Mouse (Mus musculus): ENCODE results near the gene Bik.
"Not testable (repeated sequence)": the region's sequence is repeated elsewhere in the genome, so short reads cannot be mapped to it uniquely, and the experiment has no call there.

Gene Bik

DNA sequence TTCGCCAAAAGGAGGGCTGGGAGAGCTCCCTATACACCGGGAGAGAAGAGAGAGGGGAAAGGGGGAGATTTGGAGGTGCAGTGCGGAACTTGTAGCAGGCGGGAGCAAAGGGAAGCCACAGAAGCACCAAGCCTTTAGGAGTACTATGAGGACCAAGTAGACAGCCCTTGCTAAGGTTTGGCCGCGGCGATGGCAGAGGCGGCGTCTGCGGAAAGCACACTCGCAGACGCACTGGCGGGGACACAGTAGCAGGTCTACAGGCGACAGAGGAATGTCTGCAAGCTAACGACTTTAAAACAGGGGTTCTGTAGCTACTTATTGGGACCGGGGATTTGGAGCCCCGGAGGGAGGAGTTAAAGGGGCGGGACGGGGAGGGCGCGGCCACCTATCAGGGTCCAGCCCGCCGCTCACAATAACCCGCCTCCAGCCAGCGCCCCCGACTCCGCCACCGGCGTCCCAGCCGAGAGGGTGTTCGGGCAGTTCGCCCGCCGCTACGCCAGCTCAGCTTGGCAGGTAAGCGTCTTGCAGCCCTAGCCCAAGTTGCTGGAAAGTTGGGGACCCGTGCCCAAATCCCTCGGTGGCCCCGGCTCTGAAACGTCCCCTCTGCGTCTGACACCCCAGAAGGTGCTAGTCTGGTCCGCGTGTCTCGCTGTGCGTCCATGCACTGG, at the start of gene Bik:
TSS of gene Bik (plus strand) at position 439 of the 668 bp plus-strand sequence.
- in situ Hi-C loops (cut with MboI; ENCODE audit: low pct_unique_long_range_greater_than_20kb in 1 of 2, low sequenced_read_pairs in 2 of 2, unreplicated experiment in 1 of 2) = no loop called here

DNA sequence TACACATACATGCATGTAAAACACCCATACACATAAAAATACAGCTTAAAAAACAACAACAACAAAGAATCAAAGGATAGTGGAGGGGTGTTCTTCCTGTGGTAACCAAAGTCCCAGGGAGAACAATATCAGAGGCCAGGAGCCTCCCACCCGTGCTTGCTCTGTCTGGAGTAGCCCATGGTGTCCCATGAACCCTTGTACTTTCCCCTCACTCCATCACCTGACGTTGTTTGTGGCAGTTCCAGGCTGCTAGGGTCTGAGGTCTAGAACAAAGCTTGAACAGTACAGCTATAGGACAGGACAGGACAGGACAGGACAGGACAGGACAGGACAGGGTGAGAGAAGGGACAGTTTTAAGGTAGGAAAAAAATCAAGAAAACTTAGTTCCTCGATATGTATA, 48.6 kb upstream of the Bik start:
- in situ Hi-C loops (cut with MboI; ENCODE audit: low pct_unique_long_range_greater_than_20kb in 1 of 2, low sequenced_read_pairs in 2 of 2, unreplicated experiment in 1 of 2) = no loop called here

DNA sequence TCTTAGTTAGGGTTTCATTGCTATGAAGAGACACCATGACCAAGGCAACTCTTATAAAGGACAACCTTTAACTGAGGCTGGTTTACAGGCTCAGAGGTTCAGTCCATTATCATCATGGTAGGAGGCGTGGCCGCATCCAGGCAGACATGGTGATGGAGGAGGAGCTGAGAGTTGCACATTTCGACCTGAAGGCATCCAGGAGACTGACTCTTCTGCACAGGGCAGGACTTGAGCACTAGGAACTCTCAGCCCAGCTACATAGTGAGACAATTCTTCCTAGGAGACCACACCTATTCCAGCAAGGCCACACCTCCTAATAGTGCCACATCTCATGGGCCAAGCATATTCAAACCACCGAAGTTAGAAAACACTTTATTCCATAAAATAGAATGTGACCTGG, 46.8 kb upstream of the Bik start:
- in situ Hi-C loops (cut with MboI; ENCODE audit: low pct_unique_long_range_greater_than_20kb in 1 of 2, low sequenced_read_pairs in 2 of 2, unreplicated experiment in 1 of 2) = no loop called here

DNA sequence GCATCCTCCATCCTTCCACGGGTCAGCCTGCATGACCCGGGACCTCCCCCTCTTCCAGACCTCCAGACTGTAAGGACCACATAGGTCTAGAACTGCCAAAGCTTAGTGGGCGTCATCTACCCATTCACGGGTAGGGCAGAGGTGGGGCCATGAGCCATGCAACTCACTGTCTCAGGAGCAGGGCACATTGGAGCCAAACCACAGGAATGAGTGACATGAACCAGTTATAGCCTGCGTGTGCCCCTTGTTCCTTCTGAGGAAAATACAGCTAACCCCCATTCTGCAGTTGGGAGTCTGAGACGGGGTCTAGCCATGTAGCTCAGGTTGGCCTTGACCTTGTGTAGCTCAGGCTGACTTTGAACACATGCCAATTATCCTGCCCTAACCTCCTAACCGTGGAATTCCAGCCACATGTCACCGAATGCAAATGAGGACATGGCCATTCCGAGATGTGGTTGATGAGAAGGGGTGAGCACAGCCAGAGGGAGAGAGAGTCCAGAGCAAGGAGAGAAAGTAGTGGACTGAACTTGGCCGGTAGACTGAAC, 45.4 kb upstream of the Bik start:
- in situ Hi-C loops (cut with MboI; ENCODE audit: low pct_unique_long_range_greater_than_20kb in 1 of 2, low sequenced_read_pairs in 2 of 2, unreplicated experiment in 1 of 2) = no loop called here

DNA sequence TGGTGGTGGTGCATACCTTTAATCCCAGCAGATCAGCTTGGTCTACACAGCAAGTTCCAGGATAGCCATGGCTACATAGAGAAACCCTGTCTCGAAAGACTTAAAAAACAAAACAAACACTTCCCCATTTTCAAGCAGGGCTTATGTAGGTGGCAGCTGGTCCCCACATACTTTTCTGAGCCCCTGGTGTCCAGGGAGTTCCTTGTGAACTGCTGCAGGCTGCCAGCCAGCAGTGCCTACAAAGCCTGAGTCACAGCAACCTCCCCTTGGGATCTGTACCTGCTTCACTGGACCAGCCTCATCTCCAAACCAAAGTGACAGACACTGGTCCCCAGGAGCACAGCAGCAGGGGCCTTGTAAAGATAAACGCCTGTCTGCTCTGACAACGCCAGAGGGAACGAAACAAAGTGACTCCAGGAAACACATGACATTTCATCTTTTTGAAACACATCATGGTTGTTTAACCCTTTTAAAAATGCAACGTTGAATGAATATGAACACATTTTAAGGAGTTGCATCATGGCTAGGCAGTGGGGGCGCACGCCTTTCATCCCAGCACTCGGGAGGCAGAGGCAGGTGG, 43.9 kb upstream of the Bik start:
- in situ Hi-C loops (cut with MboI; ENCODE audit: low pct_unique_long_range_greater_than_20kb in 1 of 2, low sequenced_read_pairs in 2 of 2, unreplicated experiment in 1 of 2) = no loop called here

DNA sequence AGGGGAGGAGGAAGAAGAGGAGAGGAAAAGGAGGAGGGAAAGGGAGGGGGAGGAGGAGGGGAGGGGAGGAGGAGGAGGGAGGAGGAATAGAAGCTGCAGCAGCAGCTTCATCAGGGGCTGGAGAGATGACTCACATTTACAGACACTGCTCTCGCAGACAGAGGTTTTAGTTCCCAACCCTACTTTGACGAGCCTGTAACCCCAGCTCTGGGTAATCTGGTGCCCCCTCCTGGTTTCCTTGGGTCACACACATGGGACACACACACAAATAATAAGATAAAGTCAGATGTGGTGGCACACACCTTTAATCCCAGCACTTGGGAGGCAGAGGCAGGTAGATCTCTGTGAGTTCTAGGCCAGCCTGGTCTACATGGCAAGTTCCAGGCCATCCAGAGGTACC, 43.2 kb upstream of the Bik start:
- in situ Hi-C loops (cut with MboI; ENCODE audit: low pct_unique_long_range_greater_than_20kb in 1 of 2, low sequenced_read_pairs in 2 of 2, unreplicated experiment in 1 of 2) = no loop called here

DNA sequence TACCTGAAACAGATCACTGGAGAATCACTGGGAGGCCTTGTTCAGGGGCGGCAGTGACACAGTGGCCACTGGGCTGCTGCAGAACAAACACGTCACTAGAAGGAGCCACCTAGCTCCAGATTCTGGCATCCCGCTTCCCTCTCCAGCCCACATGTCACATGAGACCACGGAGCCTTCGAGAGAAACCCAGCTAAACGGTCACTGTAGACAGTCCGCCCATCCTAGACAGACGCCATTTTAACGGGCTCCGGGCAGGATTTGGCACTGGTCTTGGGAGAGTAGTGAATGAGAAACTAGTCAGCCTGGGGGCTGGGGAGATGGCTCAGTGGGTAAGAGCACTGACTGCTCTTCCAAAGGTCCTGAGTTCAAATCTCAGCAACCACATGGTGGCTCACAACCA, 42.4 kb upstream of the Bik start:
- in situ Hi-C loops (cut with MboI; ENCODE audit: low pct_unique_long_range_greater_than_20kb in 1 of 2, low sequenced_read_pairs in 2 of 2, unreplicated experiment in 1 of 2) = no loop called here

DNA sequence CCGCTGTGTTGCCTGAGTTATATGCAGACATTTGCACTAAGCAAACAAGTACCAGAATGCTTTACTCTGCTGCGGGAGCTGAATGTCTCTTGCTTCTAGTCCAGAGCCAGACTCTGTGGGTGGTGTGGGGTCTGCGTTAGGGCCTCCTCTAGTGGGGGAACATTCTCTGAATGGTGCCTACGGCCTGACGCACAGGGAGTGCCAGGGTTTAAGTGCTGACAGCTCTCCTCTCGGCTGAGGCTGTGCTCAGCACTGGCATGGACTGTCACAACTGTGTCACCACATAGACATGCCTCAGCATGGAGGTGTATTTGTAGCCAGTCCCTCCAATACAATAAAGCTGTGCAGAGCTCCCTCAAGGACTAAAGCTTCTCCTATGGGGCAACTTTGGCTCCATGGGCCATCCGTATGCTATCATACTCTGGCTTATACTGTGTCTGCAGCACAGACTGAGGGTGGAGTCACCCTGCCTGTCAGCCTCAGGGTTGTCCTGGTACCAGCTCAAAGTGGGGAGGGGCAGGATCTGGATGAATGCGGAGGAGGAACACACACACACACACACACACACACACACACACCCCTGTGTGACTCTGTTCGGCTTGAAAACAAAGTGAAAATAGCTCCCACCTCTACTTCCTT, 39.1 kb upstream of the Bik start:
- in situ Hi-C loops (cut with MboI; ENCODE audit: low pct_unique_long_range_greater_than_20kb in 1 of 2, low sequenced_read_pairs in 2 of 2, unreplicated experiment in 1 of 2) = no loop called here

DNA sequence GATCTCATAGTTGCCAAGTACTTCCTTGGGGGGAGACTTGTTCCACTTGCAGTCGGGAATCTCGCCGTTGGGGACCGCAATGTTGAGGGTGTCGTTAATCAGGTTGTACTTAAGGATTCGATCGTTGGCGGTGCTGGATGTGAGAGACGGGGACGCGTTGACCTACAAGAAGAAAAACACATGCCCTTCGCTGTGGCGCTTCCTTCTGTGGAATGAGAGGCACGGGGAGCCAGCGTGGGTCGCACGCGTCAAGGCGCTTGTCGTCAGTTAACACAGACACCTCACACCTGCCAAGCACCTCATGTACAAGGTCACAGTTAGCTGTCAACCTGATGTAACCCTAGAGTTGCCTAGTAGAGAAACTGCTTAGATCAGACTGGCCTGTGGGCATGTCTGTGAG, 37.2 kb upstream of the Bik start:
- in situ Hi-C loops (cut with MboI; ENCODE audit: low pct_unique_long_range_greater_than_20kb in 1 of 2, low sequenced_read_pairs in 2 of 2, unreplicated experiment in 1 of 2) = no loop called here

DNA sequence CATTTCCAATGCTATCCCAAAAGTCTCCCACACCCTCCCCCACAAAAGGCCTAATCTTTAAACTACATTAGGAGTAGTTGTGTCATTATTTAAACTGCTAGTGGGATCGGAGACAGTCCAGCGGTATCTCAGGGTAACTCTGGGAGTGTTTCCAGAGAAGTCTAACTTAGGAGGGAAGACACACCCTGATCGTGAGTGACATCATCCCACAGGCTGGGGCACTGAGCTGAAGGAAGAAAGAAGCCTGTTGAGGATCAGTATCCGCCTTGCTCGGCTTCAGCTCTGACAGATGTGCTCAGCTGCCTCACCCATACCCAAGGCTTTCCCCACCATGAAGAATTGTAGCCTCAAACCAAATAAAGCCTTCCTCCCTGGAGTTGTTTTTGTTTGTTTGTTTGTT, 34.8 kb upstream of the Bik start:
- in situ Hi-C loops (cut with MboI; ENCODE audit: low pct_unique_long_range_greater_than_20kb in 1 of 2, low sequenced_read_pairs in 2 of 2, unreplicated experiment in 1 of 2) = loop anchor here in 1 of 2 experiments (10.0 kb wide), 1 partner anchor 117 kb away; no protein-coding TSS in a partner anchor

DNA sequence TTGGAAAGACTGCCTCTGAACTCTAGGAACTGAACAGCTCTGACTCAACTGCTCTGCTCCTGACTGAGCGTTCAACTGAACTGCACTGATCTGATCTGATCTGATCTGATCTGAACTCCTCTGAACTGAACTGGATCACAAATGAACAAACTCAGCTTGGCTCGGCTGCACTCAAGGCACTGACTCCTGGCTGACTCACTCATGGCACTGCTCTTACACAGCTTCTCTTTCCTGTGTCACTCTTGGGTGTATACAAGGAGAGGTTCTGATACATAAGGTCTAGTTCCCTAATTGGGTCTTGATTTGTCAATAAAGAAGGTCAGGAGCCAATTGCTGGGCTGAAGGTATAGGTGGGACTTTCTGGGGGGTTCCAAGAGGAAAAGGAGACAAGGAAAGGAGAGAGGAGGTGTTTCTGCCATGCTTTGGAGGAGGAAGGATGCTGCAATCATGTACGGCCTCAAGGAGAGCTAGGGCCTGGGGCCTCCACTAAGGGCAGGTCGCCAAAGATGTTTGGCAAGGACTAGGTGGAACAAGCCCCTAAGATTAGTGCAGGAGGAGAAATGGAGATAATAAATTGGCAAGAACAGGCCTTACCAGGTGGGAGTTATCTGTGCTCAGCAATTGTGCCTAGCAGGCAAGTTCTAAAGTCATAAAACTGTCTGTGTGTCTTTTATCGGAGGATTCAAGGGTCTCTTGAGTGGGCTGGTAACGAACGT, 32.6 kb upstream of the Bik start:
- in situ Hi-C loops (cut with MboI; ENCODE audit: low pct_unique_long_range_greater_than_20kb in 1 of 2, low sequenced_read_pairs in 2 of 2, unreplicated experiment in 1 of 2) = loop anchor here in 1 of 2 experiments (10.0 kb wide), 1 partner anchor 119 kb away; no protein-coding TSS in a partner anchor

DNA sequence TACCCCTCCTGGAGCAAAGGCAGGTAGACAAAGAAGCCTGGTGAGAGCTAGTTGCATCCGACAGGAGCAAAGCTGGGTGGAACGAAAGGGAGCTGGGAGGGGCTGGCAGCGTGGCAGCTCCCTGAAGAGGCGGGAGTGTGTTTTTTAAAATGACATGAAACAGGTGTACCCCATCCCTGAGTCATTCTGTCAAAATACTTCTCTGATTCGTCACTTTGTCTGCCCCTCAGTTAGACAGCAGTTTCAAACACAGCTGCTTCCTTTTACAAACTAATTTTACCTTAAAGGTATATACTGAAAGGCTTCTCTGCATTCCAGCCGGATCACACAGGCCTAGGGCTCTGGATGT, 32.1 kb upstream of the Bik start:
- in situ Hi-C loops (cut with MboI; ENCODE audit: low pct_unique_long_range_greater_than_20kb in 1 of 2, low sequenced_read_pairs in 2 of 2, unreplicated experiment in 1 of 2) = loop anchor here in 1 of 2 experiments (10.0 kb wide), 1 partner anchor 120 kb away; no protein-coding TSS in a partner anchor

DNA sequence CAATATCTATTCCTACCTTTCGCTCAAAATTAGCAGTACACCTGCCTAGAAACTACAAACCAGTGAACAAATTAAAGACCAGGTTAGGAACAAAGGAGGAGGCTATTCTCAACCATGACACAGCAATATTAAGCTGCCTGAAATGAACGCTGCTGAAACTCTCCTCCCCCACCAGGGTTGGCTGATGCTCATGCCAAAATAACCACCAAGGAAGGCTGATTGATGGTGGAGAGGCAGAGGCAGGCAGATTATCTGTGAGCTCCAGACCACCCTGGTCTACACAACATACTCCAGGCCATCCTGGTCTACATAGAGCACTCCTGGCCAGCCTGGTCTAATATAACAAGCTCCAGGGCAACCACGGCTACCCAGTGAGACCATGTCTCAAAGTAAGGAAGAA, 31.5 kb upstream of the Bik start:
- in situ Hi-C loops (cut with MboI; ENCODE audit: low pct_unique_long_range_greater_than_20kb in 1 of 2, low sequenced_read_pairs in 2 of 2, unreplicated experiment in 1 of 2) = loop anchor here in 1 of 2 experiments (10.0 kb wide), 1 partner anchor 120 kb away; no protein-coding TSS in a partner anchor

DNA sequence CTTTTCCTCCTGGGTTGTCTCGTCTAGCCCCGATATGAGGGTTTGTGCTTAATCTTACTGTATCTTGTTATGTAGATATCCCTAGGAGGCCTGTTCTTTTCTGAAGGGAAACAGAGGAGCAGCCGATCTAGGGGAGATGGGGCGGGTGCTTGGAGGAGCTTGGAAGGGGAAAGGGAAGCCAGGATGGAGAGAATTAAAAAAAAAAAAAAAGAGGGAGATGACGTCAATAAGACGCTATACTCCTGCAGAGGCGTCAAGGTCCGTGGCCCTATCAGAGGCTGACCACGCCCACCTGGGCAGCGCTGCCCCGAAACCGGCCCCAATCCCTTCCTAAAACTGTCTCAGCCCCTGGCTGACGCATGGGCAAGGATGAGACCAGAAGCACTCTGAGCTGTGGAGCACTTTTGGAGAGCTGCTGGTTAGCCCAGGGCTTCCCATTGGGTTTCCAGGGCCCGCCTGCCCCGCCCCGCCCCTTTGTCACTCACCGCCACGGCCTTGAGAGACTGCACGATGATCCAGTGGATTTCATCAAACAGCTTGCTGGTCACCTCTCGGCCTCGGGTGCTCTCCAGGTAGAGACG, 30.8 kb upstream of the Bik start:
- in situ Hi-C loops (cut with MboI; ENCODE audit: low pct_unique_long_range_greater_than_20kb in 1 of 2, low sequenced_read_pairs in 2 of 2, unreplicated experiment in 1 of 2) = loop anchor here in 1 of 2 experiments (10.0 kb wide), 1 partner anchor 121 kb away; no protein-coding TSS in a partner anchor

DNA sequence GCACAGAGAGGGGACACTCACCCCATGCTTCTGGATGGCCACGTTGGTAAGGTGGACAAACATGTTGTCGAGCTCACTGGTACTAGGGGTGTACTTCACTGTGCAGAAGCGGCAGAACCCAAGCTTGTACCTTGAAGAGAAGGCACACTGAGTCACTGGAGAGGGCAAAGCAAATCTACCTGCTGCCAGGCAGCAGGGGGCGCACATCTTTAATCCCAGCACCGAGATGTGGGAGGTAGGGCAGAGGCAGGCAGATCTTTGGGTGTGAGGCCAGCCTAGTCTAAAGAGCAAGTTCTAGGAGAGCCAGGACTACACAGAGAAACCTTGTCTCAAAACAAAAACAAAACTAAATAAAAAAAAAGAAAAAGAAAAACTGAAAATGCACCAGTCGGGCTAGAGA, 29.4 kb upstream of the Bik start:
- in situ Hi-C loops (cut with MboI; ENCODE audit: low pct_unique_long_range_greater_than_20kb in 1 of 2, low sequenced_read_pairs in 2 of 2, unreplicated experiment in 1 of 2) = loop anchor here in 1 of 2 experiments (10.0 kb wide), 1 partner anchor 122 kb away; no protein-coding TSS in a partner anchor

DNA sequence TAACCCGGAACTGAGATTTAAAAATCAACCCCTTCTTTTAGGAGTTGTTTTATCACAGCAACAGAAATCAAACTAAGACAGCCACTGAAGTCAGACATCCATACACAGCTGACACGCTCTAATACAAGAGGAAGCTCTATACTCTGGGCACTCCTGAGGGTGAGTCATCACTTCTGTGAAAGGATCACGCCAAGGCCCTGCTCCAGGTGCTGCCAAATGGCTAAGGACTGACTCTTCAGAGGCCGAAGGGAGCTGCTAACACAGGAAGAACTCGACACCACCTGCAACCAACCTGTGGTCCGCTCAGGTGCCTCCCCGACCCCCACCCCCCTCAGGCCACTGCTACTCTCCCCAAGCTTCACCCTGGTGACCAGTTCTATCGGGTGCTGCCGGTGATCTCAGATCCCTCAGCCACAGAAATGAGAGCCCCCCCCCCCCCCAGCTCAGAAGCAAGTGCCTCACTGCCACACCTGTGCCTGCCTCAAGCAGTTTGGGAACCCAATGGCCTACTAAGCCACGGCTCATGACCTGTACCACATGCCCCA, 27.4 kb upstream of the Bik start:
- in situ Hi-C loops (cut with MboI; ENCODE audit: low pct_unique_long_range_greater_than_20kb in 1 of 2, low sequenced_read_pairs in 2 of 2, unreplicated experiment in 1 of 2) = loop anchor here in 1 of 2 experiments (10.0 kb wide), 1 partner anchor 124 kb away; no protein-coding TSS in a partner anchor

DNA sequence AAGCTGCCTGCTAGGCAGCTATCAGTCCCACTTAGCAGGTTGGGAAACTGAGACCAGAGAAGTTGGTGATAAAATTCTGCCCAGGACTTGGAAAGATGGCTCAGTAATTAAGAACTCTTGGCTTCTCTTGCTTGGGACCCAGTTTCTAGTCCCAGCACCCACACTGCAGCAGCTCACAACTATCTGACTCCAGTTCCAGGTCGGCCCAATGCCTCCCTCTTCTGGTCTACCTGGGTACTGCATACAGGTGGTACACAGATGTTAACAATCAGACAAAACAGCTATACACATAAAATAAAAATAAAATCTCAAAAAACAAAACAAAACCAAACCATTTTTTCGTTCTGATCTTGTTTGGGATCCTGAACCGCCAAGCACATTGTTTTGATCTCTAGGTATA, 26.3 kb upstream of the Bik start:
- in situ Hi-C loops (cut with MboI; ENCODE audit: low pct_unique_long_range_greater_than_20kb in 1 of 2, low sequenced_read_pairs in 2 of 2, unreplicated experiment in 1 of 2) = no loop called here

DNA sequence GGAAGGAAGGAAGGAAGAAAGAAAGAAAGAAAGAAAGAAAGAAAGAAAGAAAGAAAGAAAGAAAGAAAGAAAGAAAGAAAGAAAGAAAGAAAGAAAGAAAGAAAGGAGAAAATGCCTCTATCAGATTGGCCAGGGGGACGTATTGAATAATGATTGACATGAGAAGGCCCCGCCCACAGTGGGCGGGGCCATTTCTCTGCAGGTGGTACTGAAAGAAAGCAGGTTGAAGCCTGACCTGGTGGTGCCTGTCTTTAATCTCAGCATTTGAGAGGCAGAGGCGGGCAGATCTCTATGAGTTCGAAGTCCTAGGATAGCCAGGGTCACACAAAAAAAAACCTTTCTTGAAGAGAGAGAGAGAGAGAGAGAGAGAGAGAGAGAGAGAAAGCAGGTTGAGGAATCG, 25.2 kb upstream of the Bik start:
- in situ Hi-C loops (cut with MboI; ENCODE audit: low pct_unique_long_range_greater_than_20kb in 1 of 2, low sequenced_read_pairs in 2 of 2, unreplicated experiment in 1 of 2) = not testable (repeated sequence)

All from mouse embryonic stem cell (cell line).